Mouse (Mus musculus) right cerebral cortex, adult 18-20 months (tissue): Measurements from ENCODE around the gene Actr3.

Experiments used
- DNase-seq: peaks from one replicate; pipeline ENCODE4 v3.0.0; 2022; ENCODE audit warnings: mixed read lengths

Gene Actr3

GRCm38 (mm10) chr1:125435369-125436135 lies at the start of gene Actr3:
Actr3 (minus strand) TSS chr1:125435727.
- DNase-seq: peak; percentile 99

DNA sequence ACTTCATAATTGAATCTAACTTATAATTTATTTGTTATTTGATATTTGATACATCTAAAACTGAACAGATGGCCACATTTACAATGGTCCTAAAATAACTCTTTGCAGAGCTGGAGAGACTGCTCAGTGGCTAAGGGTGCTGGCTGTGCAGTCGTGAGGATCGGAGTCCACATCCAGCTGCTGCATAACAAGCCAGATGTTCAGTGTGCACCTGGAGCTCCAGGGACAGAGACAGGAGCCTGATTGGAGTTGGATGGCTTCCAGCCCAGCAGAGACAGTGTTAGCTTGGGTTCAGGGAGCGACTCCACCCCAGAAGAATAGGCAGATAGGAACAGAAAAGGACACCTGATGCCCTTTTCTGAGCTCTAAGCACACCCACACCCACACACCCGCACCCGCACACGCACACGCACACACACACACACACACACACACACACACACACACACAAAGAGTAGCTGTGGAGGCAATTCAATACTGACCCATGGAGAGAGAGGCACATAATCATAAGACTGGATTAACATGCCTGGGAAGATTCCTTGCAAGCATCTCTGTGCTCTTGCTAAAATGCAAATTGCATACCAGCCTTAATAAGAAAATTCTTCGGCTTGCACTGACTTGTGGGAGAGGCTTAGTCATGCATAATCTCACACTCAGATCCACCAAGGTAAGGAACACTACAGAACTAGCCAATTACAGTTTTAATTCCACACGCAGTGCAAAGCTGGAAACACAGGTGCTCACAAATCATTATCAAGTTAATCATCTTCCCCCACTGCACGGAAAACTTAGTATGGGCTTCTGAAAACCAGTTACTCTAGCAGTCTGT lies 47.1 kb upstream of the Actr3 start:
- DNase-seq: peak; percentile 19

GRCm38 (mm10) chr1:125481842-125482241 lies 46.3 kb upstream of the Actr3 start:
- no peak for DNase-seq

DNA sequence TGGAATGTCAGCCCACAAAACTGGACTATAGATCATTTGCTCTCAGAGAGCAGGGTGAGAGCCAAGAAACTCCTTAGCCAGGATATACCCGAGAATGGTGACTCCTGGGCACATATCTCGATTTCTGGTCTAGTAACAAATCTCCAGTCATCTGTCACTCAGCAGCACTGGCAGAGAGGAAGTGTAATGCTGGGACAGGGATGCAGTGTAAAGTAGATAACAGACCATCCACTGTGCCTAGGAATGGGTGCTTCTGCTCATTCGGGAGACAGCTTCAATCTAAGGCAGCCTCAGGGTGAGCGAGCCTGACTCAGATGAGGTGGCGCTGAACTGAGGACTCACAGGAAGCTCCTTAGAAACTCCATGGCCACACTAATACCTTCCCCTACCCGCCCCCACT lies 43.1 kb upstream of the Actr3 start:
- DNase-seq: no peak

GRCm38 (mm10) chr1:125475961-125476682 lies 40.6 kb upstream of the Actr3 start:
- DNase-seq: no peak

GRCm38 (mm10) chr1:125473866-125474265 lies 38.3 kb upstream of the Actr3 start:
- DNase-seq: no peak

GRCm38 (mm10) chr1:125473126-125473666 lies 37.7 kb upstream of the Actr3 start:
- no peak for DNase-seq

- no peak for DNase-seq
These were observed 35.5 kb upstream of the Actr3 start for GRCm38 (mm10) chr1:125470805-125471648.

DNA sequence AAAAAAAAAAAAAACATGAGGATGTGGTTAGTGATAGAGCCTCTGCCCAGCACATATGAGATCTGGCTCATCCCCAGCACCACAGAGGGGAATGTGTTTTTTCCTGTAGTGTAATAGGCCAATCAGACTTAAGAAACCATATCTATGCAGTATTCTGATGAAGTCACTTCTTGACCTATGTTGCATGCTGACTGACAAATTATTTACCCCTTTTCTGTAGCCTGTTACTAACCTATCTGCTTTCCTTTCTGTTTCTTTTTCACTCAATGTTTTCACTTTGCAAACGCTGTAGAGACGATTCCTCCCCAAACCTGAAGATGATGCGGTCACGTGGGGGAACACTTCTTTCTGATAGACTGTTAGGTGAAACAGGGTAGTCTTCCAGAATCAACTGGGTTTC lies 32.4 kb upstream of the Actr3 start:
- no peak for DNase-seq

GRCm38 (mm10) chr1:125466621-125467257 lies 31.2 kb upstream of the Actr3 start:
- DNase-seq: no peak

DNA sequence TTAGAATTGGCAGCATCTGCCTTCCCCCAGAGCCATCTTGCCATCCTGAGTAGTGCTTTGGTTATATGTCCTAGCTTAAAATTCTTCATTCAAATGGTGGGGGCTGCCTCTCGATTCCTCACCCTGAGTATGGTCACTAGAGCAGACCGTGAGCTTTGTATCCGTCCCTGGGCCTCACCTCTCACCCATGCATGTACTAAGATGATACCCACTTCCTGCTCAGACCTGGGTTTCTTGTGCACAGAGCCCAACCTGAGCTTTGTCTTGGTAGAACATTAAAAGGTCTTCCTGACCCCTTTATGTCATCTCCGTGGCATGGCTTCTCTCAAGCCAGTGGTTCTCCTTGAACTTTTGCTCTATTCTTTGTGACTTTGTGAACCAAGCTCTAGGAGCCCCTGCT lies 28.5 kb upstream of the Actr3 start:
- DNase-seq: no peak

GRCm38 (mm10) chr1:125463349-125463748 lies 27.8 kb upstream of the Actr3 start:
- DNase-seq: no peak

- no peak for DNase-seq
These were observed 27.4 kb upstream of the Actr3 start for GRCm38 (mm10) chr1:125462917-125463316.

- peak; percentile 67 for DNase-seq
These were observed 23.0 kb upstream of the Actr3 start for GRCm38 (mm10) chr1:125458531-125458930.

DNA sequence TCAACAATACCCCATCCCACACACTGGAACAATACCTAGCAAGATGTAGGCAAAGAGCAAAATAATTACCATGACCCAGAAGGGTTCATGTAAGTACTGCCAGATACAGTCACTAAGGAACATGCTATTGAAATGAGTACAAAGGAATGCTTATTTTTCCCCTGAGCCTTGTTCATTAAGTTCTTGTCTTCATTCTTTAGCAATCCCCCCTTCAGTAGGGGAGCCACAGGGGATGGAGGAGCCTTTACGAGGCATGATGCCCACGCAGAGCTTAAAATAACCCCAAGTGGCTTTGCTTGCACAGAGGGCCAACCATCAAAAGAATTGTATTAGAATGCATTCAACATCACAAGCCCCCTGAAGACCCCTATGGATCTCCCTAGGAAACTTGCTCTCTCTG lies 19.6 kb upstream of the Actr3 start:
- DNase-seq: no peak

- no peak for DNase-seq
These were observed 14.9 kb upstream of the Actr3 start for GRCm38 (mm10) chr1:125450282-125451000.

- no peak for DNase-seq
These were observed 12.4 kb upstream of the Actr3 start for GRCm38 (mm10) chr1:125447926-125448325.

DNA sequence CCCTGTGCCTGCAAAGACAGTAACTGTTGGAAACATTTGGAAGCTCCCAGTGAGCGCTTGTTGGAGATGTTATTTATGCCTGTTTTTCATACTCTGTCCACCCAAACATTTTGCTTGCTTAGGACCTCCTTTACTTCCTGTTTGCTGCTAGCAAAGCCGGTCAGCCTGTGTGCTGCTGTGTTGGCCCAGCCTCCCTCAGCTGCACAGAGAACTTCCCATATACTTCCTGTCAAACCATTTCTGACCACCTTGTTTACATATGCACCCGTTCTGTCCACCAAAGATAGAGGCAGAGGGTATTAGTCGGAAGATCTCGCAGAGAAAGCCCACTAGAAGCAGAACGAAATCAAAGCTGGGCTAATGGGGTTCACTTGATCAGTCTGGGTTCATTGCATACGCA lies 6.2 kb upstream of the Actr3 start:
- no peak for DNase-seq

DNA sequence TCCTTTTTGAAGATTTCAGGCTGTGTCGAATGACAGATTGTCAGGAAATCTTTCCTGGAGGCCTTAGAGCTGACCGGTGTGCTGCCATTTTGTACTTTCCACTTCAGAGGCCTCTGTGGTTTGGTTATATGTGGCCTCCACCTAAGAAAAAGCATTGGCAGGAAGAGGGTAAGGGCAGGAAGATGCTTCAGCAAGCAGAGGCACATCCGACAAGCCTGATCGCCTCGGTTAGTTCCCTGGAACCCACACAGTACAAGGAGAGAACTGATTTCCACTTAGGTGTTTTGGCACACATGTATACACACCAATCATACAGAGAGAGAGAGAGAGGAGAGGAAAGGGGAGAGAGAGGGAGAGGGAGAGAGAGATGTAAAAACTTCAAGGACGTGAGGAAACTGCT lies 5.7 kb upstream of the Actr3 start:
- DNase-seq: no peak

- DNase-seq: peak; percentile 31
These were observed 4.0 kb upstream of the Actr3 start for GRCm38 (mm10) chr1:125439556-125439955.

DNA sequence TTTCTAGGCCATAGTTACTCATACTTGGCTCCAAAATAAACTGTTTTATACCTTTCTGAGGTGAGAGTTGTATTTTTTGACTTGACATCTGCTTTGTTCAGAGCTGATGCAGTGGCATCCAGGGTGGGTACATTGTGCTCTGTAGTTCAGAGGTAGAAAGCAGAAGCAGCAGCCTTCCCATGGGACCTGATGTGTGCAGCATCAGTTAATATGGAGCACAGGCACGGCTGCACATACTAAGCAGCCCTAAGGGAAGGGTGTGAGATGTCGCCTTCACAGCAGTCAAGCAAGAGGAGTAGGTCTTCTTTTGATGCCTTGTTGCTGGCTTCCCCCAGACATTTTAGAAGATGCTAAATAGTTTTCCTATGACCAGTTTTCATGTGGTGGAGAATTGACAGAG lies 3.3 kb upstream of the Actr3 start:
- no peak for DNase-seq
